Mouse (Mus musculus): ENCODE results near the gene Kctd18. TPM values are rescaled to one million over a fixed set of nuclear protein-coding genes. Genes with fewer than 3 reads are reported as not detected.

The Kctd18 gene
- polyA plus RNA-seq, 1 experiment from 2014 or later: 25.5 TPM

DNA sequence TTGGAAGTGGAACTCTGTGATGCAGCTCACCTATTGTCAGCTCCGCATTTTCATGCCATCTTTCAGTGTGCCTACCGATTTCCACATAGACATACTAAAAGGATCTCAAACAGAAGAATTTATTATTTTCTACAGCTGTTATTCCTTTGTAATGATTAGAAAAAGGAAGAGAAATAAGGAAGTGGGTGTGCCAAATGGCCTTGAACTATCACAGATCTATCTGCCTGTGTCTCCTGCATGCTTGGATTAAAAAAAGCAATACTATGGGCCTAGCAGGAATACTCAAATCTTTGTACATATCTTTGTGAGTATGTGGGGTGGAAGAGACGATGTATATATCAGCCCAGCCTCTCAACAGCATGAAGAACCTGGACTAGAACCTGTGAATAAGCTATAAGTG is 41.9 kb downstream of the Kctd18 start:
- Histone ChIP-seq H3K4me1 (replicated peaks) (no peaks in the 10 kb centered on the region), H3K36me3 (no peaks in the 10 kb centered on the region), H3K27ac (replicated peaks) (no peak overlapping the region), H3K4me3 (no peak overlapping the region), H3K9ac (no peak overlapping the region), H3K4me2 (no peak overlapping the region), H3K27me3 (no peaks in the 10 kb centered on the region), H3K9me3 (no peaks in the 10 kb centered on the region)
- ATAC-seq (ENCODE audit: low FRiP score, low read depth): no peak
- 95% methylated on average over 3 of the region's 3 CpGs for WGBS

DNA sequence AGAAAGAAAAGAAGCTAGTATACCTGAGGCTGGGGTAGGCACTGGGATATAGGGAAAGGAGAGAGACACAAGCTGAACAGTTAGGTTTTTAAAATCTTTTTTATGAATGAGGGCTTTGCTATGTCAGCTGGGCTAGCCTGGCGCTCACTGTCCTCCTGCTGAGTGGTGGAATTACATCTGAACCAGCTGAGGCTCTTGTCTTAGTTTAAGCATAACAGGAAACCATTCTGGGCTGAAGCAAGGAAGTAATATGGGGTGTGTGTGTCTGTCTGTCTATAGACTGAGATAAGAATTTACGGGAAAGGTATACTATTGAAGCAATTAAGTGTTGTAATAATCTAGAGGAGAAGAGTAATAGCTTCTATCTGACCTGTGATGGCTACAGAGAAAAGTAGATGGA is 47.2 kb downstream of the Kctd18 start:
- Histone ChIP-seq H3K36me3 (no peaks in the 10 kb centered on the region), H3K27ac (replicated peaks) (no peak overlapping the region), H3K9me3 (no peaks in the 10 kb centered on the region), H3K27me3 (no peaks in the 10 kb centered on the region), H3K4me2 (no peak overlapping the region), H3K9ac (no peak overlapping the region), H3K4me1 (replicated peaks) (peaks cover 16% of the 10 kb centered on the region), H3K4me3 (no peak overlapping the region)
- WGBS: 85% methylated on average over 2 of the region's 2 CpGs
- ATAC-seq (ENCODE audit: low FRiP score, low read depth): no peak

DNA sequence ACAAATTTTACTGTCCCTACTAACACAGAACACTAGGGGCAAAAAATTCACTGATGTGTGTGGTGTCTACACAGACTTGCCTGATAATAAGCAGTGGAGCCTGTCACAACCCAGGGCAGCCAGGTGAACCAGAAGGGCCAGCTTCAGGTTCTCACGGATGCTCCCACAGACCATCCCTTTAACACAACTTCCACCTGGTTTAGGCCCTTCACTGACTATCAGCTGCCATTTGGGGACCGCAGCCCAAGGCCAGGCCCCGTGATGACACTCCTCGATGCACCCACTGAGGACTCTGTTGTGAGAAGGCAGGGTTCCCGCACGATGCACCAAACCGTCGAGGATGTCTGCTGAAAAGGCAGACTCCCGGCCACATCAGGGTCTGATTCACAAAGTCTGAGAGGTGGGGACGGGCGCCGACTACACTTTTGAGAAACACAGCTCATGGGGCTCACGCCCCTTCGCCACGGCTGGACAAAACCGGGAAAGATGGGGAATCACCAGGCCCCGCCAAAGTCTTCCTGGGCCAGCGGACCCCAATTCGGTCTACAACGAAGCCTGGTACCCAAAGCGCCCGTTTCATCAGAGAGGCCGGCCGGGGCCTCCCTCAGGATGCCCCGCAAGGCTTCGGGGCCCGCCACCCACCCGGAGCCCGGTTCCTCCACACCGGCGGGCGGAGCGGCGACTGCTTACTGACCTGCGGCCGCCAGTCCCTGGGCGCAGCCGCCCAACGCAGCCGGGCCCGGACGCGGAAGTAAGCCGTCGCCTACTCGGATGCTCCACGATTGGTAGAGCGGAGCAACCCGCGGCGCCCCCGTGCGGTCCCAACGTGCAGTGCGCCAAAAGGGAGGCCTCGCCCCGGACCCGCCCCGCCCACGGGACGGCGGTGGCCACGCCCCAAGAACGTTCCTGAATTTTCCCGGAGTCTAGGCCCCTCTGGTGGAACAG is 49.2 kb downstream of the Kctd18 start:
- no peaks in the 10 kb centered on the region for H3K27me3 ChIP-seq
- H3K27ac ChIP-seq (replicated peaks): peak overlapping the region; percentile 86
- ATAC-seq (ENCODE audit: low FRiP score, low read depth): peak; percentile 97
- WGBS: under 1% methylated on average over 64 of the region's 65 CpGs
- peaks cover 16% of the 10 kb centered on the region for H3K4me1 ChIP-seq (replicated peaks)
- H3K9ac ChIP-seq: peak overlapping the region; percentile 71
- H3K9me3 ChIP-seq: no peaks in the 10 kb centered on the region
- H3K4me2 ChIP-seq: peak overlapping the region; percentile 77
- peak overlapping the region; percentile 81 for H3K4me3 ChIP-seq
- H3K36me3 ChIP-seq: peaks cover 7% of the 10 kb centered on the region

DNA sequence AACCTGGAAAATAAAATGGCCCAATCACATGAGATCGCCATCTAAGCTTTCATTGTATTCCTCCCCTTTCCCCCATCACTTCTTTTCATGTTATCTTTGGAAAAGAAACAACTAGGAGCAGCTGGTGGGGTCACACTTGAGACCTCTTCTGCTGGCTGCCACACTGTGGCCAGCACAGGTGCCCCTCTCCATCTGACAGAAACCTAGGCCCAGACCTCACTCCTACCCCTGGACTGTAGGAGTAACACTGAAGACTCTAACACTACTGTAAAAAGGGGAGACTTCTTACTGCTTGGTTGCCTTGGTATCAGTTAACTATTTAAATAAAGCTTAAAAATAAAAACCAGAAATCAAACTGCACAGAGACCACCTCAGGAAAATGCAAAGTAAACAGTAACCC is 63.0 kb downstream of the Kctd18 start:
- Histone ChIP-seq H3K9me3 (no peaks in the 10 kb centered on the region), H3K9ac (no peak overlapping the region), H3K4me3 (no peak overlapping the region), H3K36me3 (peaks cover 18% of the 10 kb centered on the region), H3K27me3 (no peaks in the 10 kb centered on the region), H3K4me1 (replicated peaks) (no peaks in the 10 kb centered on the region), H3K4me2 (no peak overlapping the region), H3K27ac (replicated peaks) (no peak overlapping the region)
- ATAC-seq (ENCODE audit: low FRiP score, low read depth): no peak
- 89% methylated on average over 1 of the region's 1 CpGs for WGBS

DNA sequence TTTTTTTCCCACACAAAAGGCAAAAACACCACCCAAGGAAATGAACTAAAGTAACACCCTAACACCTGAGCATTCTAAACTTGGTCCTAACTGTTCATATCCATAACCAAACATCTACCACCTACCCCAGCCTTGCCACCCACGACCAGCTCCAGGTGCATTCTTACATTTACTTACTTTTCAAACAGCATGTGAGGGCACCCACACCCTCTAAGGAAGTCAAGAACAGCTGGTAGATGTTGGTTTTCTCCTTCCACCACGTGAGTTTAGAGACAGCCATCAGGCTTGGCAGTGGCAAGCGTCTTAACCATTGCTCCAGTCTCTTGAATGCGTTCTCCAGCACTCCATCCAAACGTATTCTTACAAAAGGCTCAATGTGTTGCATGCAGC is 64.4 kb downstream of the Kctd18 start:
- WGBS: 89% methylated on average over 5 of the region's 5 CpGs
- no peaks in the 10 kb centered on the region for H3K27me3 ChIP-seq
- H3K9me3 ChIP-seq: no peaks in the 10 kb centered on the region
- no peak overlapping the region for H3K4me3 ChIP-seq
- no peaks in the 10 kb centered on the region for H3K4me1 ChIP-seq (replicated peaks)
- peaks cover 16% of the 10 kb centered on the region for H3K36me3 ChIP-seq
- no peak overlapping the region for H3K9ac ChIP-seq
- ATAC-seq (ENCODE audit: low FRiP score, low read depth): no peak
- H3K27ac ChIP-seq (replicated peaks): no peak overlapping the region
- no peak overlapping the region for H3K4me2 ChIP-seq

DNA sequence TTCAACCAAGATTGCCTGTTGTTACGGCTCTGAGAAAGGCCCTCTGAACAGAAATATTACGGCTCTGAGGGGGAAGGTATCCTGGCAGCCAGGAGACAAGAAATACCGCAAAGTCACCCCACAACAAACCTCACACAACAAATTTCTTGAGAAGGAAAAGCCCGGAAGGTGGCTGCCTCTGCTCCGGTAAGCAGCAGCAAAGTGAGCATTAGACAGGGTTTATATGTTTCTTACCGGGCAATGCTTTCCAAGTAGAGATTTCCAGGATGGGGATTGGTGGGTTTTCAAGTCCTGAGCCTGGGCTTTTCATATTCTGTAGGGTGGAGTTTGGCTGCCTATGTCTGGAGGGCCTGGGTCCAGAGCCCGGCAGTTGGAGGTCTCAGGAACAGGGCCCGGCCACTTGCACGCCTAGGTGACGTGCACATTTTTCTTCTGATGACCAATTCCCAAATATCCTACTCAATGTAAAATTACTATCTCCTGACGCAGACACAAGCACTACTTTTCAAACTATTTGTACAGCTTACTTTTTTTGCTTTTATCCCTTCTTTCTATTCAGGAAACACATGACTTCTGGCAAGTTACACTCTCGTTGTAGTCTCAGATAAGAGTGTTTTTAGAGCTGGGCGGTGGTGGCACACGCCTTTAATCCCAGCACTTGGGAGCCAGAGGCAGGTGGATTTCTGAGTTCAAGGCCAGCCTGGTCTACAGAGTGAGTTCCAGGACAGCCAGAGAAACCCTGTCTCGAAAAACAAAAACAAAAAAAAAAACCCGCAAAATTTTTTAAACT is 65.0 kb downstream of the Kctd18 start:
- no peaks in the 10 kb centered on the region for H3K27me3 ChIP-seq
- no peak for ATAC-seq (ENCODE audit: low FRiP score, low read depth)
- no peaks in the 10 kb centered on the region for H3K9me3 ChIP-seq
- no peak overlapping the region for H3K27ac ChIP-seq (replicated peaks)
- H3K36me3 ChIP-seq: peaks cover 16% of the 10 kb centered on the region
- H3K9ac ChIP-seq: no peak overlapping the region
- no peak overlapping the region for H3K4me3 ChIP-seq
- no peak overlapping the region for H3K4me2 ChIP-seq
- H3K4me1 ChIP-seq (replicated peaks): no peaks in the 10 kb centered on the region
- WGBS: 88% methylated on average over 16 of the region's 16 CpGs

DNA sequence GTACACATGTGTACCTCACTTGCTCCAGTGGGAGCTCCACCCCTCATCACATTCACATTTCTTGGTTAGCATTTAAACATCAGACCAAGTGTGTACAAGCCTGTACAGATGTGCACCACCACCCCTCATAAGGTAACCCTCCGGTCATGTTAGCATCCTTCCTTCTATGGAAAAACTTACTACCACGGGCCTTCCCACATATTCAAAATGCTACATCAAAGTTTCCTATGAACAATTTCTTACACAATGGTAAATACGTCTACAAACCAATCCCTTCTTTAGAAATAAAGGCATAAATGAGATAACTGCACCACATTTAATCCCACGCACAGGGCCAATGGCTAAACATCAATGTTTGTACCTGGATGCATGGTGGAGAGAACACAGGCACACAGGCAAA is 66.2 kb downstream of the Kctd18 start:
- Histone ChIP-seq H3K9me3 (no peaks in the 10 kb centered on the region), H3K27me3 (no peaks in the 10 kb centered on the region), H3K36me3 (peaks cover 16% of the 10 kb centered on the region), H3K4me2 (no peak overlapping the region), H3K27ac (replicated peaks) (no peak overlapping the region), H3K9ac (no peak overlapping the region), H3K4me3 (no peak overlapping the region), H3K4me1 (replicated peaks) (no peaks in the 10 kb centered on the region)
- 95% methylated on average over 4 of the region's 4 CpGs for WGBS
- ATAC-seq (ENCODE audit: low FRiP score, low read depth): no peak

DNA sequence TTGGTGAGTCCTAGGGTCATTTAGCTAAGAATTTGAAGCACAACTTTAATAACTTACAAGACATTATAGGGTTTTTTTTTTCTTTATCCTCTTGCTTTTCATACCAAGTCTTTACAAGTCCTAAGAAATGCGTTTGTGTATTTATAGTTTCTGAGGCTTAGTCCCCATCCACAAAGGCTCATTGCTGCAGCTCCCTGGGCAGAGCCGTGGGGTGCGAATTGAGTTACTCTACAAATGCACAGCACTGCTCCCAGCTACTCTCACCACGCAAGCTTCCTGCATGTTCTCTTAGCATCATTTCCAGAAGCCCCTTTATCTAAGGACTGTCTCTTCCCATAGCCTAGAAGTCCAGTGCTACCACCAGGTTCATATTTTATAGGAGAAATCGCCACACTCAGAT is 69.0 kb downstream of the Kctd18 start:
- no peak for ATAC-seq (ENCODE audit: low FRiP score, low read depth)
- H3K9ac ChIP-seq: no peak overlapping the region
- H3K27ac ChIP-seq (replicated peaks): no peak overlapping the region
- H3K4me3 ChIP-seq: no peak overlapping the region
- WGBS: 67% methylated on average over 5 of the region's 5 CpGs
- H3K36me3 ChIP-seq: peaks cover 5% of the 10 kb centered on the region
- H3K4me1 ChIP-seq (replicated peaks): no peaks in the 10 kb centered on the region
- no peaks in the 10 kb centered on the region for H3K27me3 ChIP-seq
- no peak overlapping the region for H3K4me2 ChIP-seq
- H3K9me3 ChIP-seq: no peaks in the 10 kb centered on the region

DNA sequence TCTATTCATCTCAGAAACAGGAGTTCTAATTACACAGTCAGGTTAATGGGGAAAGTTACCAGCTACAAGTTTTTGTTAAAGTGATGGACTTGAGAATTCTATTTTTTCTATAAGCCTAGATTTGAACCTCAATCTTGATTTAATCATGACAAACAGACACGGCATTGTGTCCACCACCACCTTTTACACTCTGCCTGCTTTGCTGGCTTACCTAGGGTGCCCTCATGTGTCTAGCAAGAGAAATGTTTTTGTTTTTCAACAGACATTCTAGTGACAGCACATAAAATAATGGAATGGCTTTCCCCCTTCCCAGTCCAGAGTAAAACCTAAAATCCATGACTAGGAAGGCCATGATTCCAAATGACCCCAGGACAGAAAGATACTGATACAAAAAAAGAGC is 69.6 kb downstream of the Kctd18 start:
- WGBS: 2% methylated on average over 1 of the region's 1 CpGs
- Histone ChIP-seq H3K4me1 (replicated peaks) (no peaks in the 10 kb centered on the region), H3K36me3 (peaks cover 6% of the 10 kb centered on the region), H3K4me2 (no peak overlapping the region), H3K27me3 (no peaks in the 10 kb centered on the region), H3K4me3 (no peak overlapping the region), H3K9ac (no peak overlapping the region), H3K9me3 (no peaks in the 10 kb centered on the region), H3K27ac (replicated peaks) (no peak overlapping the region)
- peak; percentile 67; the same call in 1 of the 2 replicates for ATAC-seq (ENCODE audit: low FRiP score, low read depth)

DNA sequence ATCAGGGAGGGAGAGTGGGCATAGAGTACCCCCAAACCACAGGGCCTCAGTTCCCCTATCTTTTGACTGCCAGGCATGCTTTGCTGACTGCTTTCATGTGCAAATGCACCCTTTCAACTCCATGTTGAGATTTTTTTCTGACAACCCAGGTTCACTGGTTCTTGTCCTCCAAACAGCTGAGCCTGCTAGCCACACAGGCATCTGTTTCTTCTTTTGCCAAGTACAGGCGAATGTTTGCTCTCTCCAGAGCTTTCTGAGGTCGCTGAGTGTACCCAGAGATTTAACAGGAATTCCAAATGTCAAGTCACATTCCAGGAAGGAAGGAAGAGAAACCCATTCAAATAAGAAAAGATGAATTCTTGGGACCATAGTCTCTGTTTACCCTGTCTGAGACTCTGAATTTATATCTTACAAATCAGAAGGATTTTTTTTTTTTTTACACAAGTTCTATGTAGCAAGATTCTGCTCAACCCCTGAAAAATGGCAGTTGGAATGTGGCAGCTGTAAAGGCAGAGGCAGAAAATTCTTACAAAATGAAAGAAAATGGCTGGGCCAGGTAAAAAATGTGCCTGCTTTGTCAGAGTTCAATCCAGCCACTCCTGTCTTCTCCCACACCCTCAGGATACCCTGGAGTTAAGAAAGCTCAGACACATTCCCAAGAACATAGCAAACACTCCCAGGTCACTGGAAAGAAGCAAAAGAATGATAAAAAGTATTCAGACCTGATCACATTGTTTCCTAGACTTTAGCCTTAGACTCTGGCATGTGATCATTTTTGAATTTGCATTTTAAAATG is 71.0 kb downstream of the Kctd18 start:
- no peak overlapping the region for H3K27ac ChIP-seq (replicated peaks)
- no peak overlapping the region for H3K4me2 ChIP-seq
- no peaks in the 10 kb centered on the region for H3K27me3 ChIP-seq
- H3K9ac ChIP-seq: no peak overlapping the region
- H3K4me3 ChIP-seq: no peak overlapping the region
- ATAC-seq (ENCODE audit: low FRiP score, low read depth): no peak
- WGBS: 37% methylated on average over 2 of the region's 2 CpGs
- H3K9me3 ChIP-seq: no peaks in the 10 kb centered on the region
- H3K36me3 ChIP-seq: peaks cover 7% of the 10 kb centered on the region
- H3K4me1 ChIP-seq (replicated peaks): no peaks in the 10 kb centered on the region

DNA sequence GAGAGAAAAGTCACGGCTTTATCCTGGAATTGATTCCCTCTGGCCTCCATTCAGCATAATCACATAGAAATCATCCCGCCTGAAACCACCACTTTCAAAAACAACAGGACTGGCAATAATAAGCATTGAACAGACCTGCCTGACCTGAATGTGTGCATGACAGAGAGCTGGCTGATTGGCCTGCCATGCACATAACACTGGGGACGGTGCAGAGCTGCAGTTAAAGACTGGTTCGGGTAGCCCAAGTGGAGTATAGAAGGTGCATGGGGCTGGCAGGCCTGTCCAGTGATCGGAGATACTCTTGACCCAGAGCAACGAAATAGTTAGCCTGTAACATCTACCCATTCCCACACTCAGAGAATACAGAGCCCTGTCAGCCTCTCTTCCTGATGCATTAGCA is 76.5 kb downstream of the Kctd18 start:
- Histone ChIP-seq H3K27ac (replicated peaks) (no peak overlapping the region), H3K9ac (no peak overlapping the region), H3K9me3 (no peaks in the 10 kb centered on the region), H3K4me1 (replicated peaks) (0 out of 2 replicates have a peak, but pooled peaks cover 5% of the 10 kb centered on the region), H3K4me3 (no peak overlapping the region), H3K4me2 (no peak overlapping the region), H3K27me3 (no peaks in the 10 kb centered on the region), H3K36me3 (peaks cover 9% of the 10 kb centered on the region)
- 70% methylated on average over 6 of the region's 6 CpGs for WGBS
- no peak for ATAC-seq (ENCODE audit: low FRiP score, low read depth)

All from hindbrain, embryonic 15.5 days (tissue).